Mouse (Mus musculus) MEL (cell line): Measurements from ENCODE around the gene Cadm2. TPM values are rescaled to one million over a fixed set of nuclear protein-coding genes. Genes with fewer than 3 reads are reported as not detected.

Experiments used
- DNase-seq: peaks from one replicate; pipeline ENCODE4 v3.0.0; 2011; ENCODE audit warnings: low read depth, low spot score
- H3K27ac ChIP-seq: 2 replicates; pipeline ENCODE4 v1.5.1; 2012; ENCODE audit warnings: low read depth, mild to moderate bottlenecking, control low read depth, low read length, moderate library complexity; ENCODE audit not compliant: control insufficient read depth
- H3K27me3 ChIP-seq, 2 experiments: fragments of 150-350 bp in 1 of 2; sonication (generic) in 1 of 2; 2 replicates each; pipeline ENCODE4 v1.6.1; 2012; ENCODE audit warnings: low read length in 2 of 2, mild to moderate bottlenecking in 2 of 2, improper control_type of control experiment in 1 of 2, moderate library complexity in 1 of 2; ENCODE audit not compliant: insufficient read depth in 2 of 2, control insufficient read depth in 1 of 2
- H3K36me3 ChIP-seq, 2 experiments: 2 replicates each; pipeline ENCODE4 v1.6.1; 2012 to 2014; ENCODE audit warnings: low read length in 2 of 2, improper control_type of control experiment in 1 of 2, inconsistent platforms in 1 of 2, mild to moderate bottlenecking in 1 of 2; ENCODE audit not compliant: insufficient read depth in 2 of 2, control insufficient read depth in 1 of 2
- H3K4me1 ChIP-seq, 2 experiments: fragments of 150-350 bp in 1 of 2; sonication (generic) in 1 of 2; 2 replicates each; pipeline ENCODE4 v1.6.1; 2012; ENCODE audit warnings: low read length in 2 of 2, improper control_type of control experiment in 1 of 2, mild to moderate bottlenecking in 1 of 2; ENCODE audit not compliant: insufficient read depth in 2 of 2, control insufficient read depth in 1 of 2
- H3K4me3 ChIP-seq, 2 experiments: fragments of 150-350 bp in 1 of 2; sonication (generic) in 1 of 2; 2 replicates each; pipeline ENCODE4 v1.5.1; 2012; ENCODE audit warnings: low read depth in 2 of 2, low read length in 2 of 2, mild to moderate bottlenecking in 2 of 2, moderate library complexity in 2 of 2, control low read depth in 1 of 2, improper control_type of control experiment in 1 of 2; ENCODE audit not compliant: control insufficient read depth in 1 of 2, insufficient read depth in 1 of 2
- H3K79me2 ChIP-seq: 2 replicates; pipeline ENCODE4 v1.6.1; 2012; ENCODE audit warnings: mild to moderate bottlenecking, low read length, moderate library complexity; ENCODE audit not compliant: control insufficient read depth, poor library complexity, insufficient read depth
- H3K9ac ChIP-seq: 2 replicates; pipeline ENCODE4 v1.6.1; 2012; ENCODE audit warnings: low read depth, mild to moderate bottlenecking, control low read depth, low read length, moderate library complexity; ENCODE audit not compliant: control insufficient read depth, poor library complexity, severe bottlenecking
- H3K9me3 ChIP-seq: fragments of 150-350 bp; sonication (generic); replicated peaks from 2 replicates; pipeline ENCODE4 v1.6.1; 2012; ENCODE audit warnings: mild to moderate bottlenecking, low read length, improper control_type of control experiment, moderate library complexity; ENCODE audit not compliant: insufficient read depth
- ELF1 ChIP-seq: IDR thresholded peaks from 2 replicates; pipeline ENCODE4 v1.6.1; 2014; ENCODE audit warnings: low read depth, mild to moderate bottlenecking, inconsistent platforms, low read length, improper control_type of control experiment, moderate library complexity
- ETS1 ChIP-seq: IDR thresholded peaks from 2 replicates; pipeline ENCODE4 v1.6.1; 2012; ENCODE audit warnings: low read depth, mild to moderate bottlenecking, inconsistent platforms, low read length, improper control_type of control experiment, moderate library complexity
- GATA1 ChIP-seq: IDR thresholded peaks from 2 replicates; pipeline ENCODE4 v1.6.1; 2011; ENCODE audit warnings: low read depth, low read length, improper control_type of control experiment
- HCFC1 ChIP-seq: IDR thresholded peaks from 2 replicates; pipeline ENCODE4 v1.6.1; 2012; ENCODE audit warnings: low read depth, mild to moderate bottlenecking, inconsistent platforms, low read length, improper control_type of control experiment, moderate library complexity
- KAT2A ChIP-seq: conservative IDR thresholded peaks from 2 replicates; pipeline ENCODE4 v1.6.1; 2012; ENCODE audit warnings: low read depth, low read length, improper control_type of control experiment, inconsistent platforms
- MAFK ChIP-seq: IDR thresholded peaks from 2 replicates; pipeline ENCODE4 v1.6.1; 2011; ENCODE audit warnings: low read depth, mild to moderate bottlenecking, low read length, improper control_type of control experiment, borderline replicate concordance
- MXI1 ChIP-seq: IDR thresholded peaks from 2 replicates; pipeline ENCODE4 v1.6.1; 2011; ENCODE audit warnings: mild to moderate bottlenecking, low read depth, low read length, improper control_type of control experiment
- MYC ChIP-seq: IDR thresholded peaks from 2 replicates; pipeline ENCODE4 v1.6.1; 2011; ENCODE audit warnings: low read depth, mild to moderate bottlenecking, low read length, improper control_type of control experiment, moderate library complexity
- NRF1 ChIP-seq: IDR thresholded peaks from 2 replicates; pipeline ENCODE4 v1.6.1; 2014; ENCODE audit warnings: low read depth, mild to moderate bottlenecking, inconsistent platforms, low read length, improper control_type of control experiment, moderate library complexity; ENCODE audit not compliant: poor library complexity, insufficient read depth, severe bottlenecking
- POLR2AphosphoS2 ChIP-seq: IDR thresholded peaks from 2 replicates; pipeline ENCODE4 v1.6.1; 2011; ENCODE audit warnings: low read length, improper control_type of control experiment
- RAD21 ChIP-seq: IDR thresholded peaks from 2 replicates; pipeline ENCODE4 v1.6.1; 2011; ENCODE audit warnings: mild to moderate bottlenecking, low read depth, low read length, improper control_type of control experiment
- TAL1 ChIP-seq: IDR thresholded peaks from 2 replicates; pipeline ENCODE4 v1.6.1; 2012; ENCODE audit warnings: mild to moderate bottlenecking, inconsistent platforms, low read length, moderate library complexity, mixed read lengths
- TBP ChIP-seq: IDR thresholded peaks from 2 replicates; pipeline ENCODE4 v1.8.0; 2011; ENCODE audit warnings: low read depth, low read length, improper control_type of control experiment
- TCF12 ChIP-seq: IDR thresholded peaks from 2 replicates; pipeline ENCODE4 v1.6.1; 2014; ENCODE audit warnings: low read depth, mild to moderate bottlenecking, inconsistent platforms, low read length, improper control_type of control experiment, moderate library complexity
- UBTF ChIP-seq: IDR thresholded peaks from 2 replicates; pipeline ENCODE4 v1.6.1; 2012; ENCODE audit warnings: low read depth, mild to moderate bottlenecking, inconsistent platforms, low read length, improper control_type of control experiment, moderate library complexity, borderline replicate concordance; ENCODE audit not compliant: insufficient read depth
- USF1 ChIP-seq: IDR thresholded peaks from 2 replicates; pipeline ENCODE4 v1.6.1; 2014; ENCODE audit warnings: low read depth, mild to moderate bottlenecking, inconsistent platforms, low read length, improper control_type of control experiment, moderate library complexity
- ZMIZ1 ChIP-seq: IDR thresholded peaks from 2 replicates; pipeline ENCODE4 v1.6.1; 2012; ENCODE audit warnings: low read depth, mild to moderate bottlenecking, inconsistent platforms, low read length, improper control_type of control experiment, moderate library complexity
- ZNF384 ChIP-seq: IDR thresholded peaks from 2 replicates; pipeline ENCODE4 v1.6.1; 2012; ENCODE audit warnings: low read depth, mild to moderate bottlenecking, inconsistent platforms, low read length, improper control_type of control experiment
- polyA plus RNA-seq, 2 experiments: library from polyadenylated mRNA; stranded (reverse) in 1 of 2; unstranded in 1 of 2; fragments of >175 nt in 1 of 2; fragments of >200 nt in 1 of 2; gene quantifications; 2 replicates each; pipeline versions ENCODE4 v1.2.1 to v1.2.4; 2012; ENCODE audit warnings: low replicate concordance in 2 of 2, low read depth in 1 of 2; ENCODE audit not compliant: insufficient read length in 2 of 2, insufficient read depth in 1 of 2, missing spikeins in 1 of 2
- total RNA-seq: library from RNA; depleted of rRNA; stranded (reverse); fragments of 300-350 nt; gene quantifications from 2 replicates; pipeline ENCODE4 v1.2.3, GENCODE M21; 2012

Cadm2 gene
- total and polyA plus RNA-seq, 3 experiments = not detected

GRCm38 (mm10) chr16:66871201-66871600, 749.5 kb downstream of the Cadm2 start:
- DNase-seq = peak; percentile 7
- TF ChIP-seq USF1 = no peak
- no peak for TF ChIP-seq POLR2AphosphoS2
- TF ChIP-seq ZMIZ1 = no peak
- no peak for TF ChIP-seq MAFK
- TF ChIP-seq TAL1 = no peak
- TF ChIP-seq NRF1 = no peak
- TF ChIP-seq KAT2A = no peak
- no peak for TF ChIP-seq ETS1
- no peak for TF ChIP-seq RAD21
- TF ChIP-seq UBTF = no peak
- TF ChIP-seq ZNF384 = no peak
- no peak for TF ChIP-seq HCFC1
- no peak for TF ChIP-seq MXI1
- no peak for TF ChIP-seq GATA1
- no peak for TF ChIP-seq TCF12
- TF ChIP-seq MYC = no peak

GRCm38 (mm10) chr16:66851047-66851446, 769.7 kb downstream of the Cadm2 start:
- Histone ChIP-seq H3K36me3 (no peaks in the 10 kb centered on the region), H3K27ac (no peak overlapping the region), H3K4me3 (no peak overlapping the region), H3K27me3 (no peaks in the 10 kb centered on the region), H3K79me2 (no peaks in the 10 kb centered on the region), H3K4me1 (no peaks in the 10 kb centered on the region), H3K9me3 (no peaks in the 10 kb centered on the region), H3K9ac (no peak overlapping the region)
- TF ChIP-seq TBP = no peak
- TF ChIP-seq ELF1 = no peak
- TF ChIP-seq MXI1 = no peak
- TF ChIP-seq ETS1 = no peak
- no peak for DNase-seq

More at GRCm38 (mm10) chr16:66871201-66871600, 749.5 kb downstream of the Cadm2 start:
- no peak overlapping the region for H3K27ac ChIP-seq
- H3K36me3 ChIP-seq = no peaks in the 10 kb centered on the region
- H3K27me3 ChIP-seq = no peaks in the 10 kb centered on the region
- no peaks in the 10 kb centered on the region for H3K79me2 ChIP-seq
- H3K4me3 ChIP-seq = no peak overlapping the region
- H3K4me1 ChIP-seq = no peaks in the 10 kb centered on the region
- no peak overlapping the region for H3K9ac ChIP-seq
- no peaks in the 10 kb centered on the region for H3K9me3 ChIP-seq
